Mouse (Mus musculus) liver, embryonic 14.5 days (tissue): Measurements from ENCODE around the gene Ehmt1.

ENCODE experiments used
- CTCF ChIP-seq: IDR thresholded peaks from 2 replicates; pipeline ENCODE4 v1.5.1; 2016; ENCODE audit warnings: antibody characterized with exemption, low read depth, control low read depth
- EP300 ChIP-seq: IDR thresholded peaks from 2 replicates; pipeline ENCODE4 v1.6.1; 2016; ENCODE audit warnings: antibody characterized with exemption, low read depth

DNA sequence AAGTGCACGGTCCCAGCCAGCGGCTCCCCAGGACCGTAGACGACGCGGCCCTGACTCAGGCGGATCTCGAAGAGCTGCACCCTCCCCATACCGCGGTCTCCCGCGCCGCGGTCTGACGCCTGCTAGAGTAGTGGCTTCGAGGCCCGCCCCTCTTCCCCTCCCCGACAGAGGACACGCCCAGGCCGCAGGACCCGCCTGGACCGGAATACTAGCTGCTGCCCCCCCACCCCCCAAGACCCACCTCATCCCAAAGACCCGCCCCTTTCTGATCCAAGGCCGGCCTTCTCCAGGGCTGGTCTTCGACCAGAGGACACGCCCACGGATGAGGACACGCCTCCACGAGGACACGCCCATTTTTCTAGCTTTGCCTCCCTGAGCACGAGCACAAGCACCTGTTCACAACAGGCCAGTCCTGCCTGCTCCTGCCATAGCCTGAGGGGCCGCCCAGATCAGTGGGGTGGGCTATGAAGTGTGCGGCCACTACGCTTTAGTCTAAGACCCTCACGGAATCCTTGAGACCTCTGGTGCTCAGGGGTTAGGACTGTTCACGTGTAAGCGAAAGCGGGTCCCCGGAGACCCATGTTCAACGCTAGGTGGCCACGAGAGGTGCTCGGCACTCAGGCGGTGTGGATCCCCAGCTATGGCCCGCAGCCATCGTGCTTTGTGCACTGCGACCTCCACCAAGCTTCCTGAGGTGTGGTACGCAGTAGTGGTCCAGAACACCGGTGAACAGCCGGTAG is 15.8 kb upstream of the Ehmt1 start, which contains the start of gene Arrdc1:
- TF ChIP-seq CTCF, result peak; percentile 84
- no peak for TF ChIP-seq EP300
